Mouse (Mus musculus) embryonic facial prominence, embryonic 12.5 days (tissue): Measurements from ENCODE around the gene Mapk3. TPM values are rescaled to one million over a fixed set of nuclear protein-coding genes. Genes with fewer than 3 reads are reported as not detected.

Experiments used
- ATAC-seq: fragments of 200-750 bp; cut with Nextera tagmentation; 2 replicates; pipeline ENCODE4 v1.8.0; 2017; ENCODE audit not compliant: insufficient number of reproducible peaks, insufficient read depth, low FRiP score, low TSS enrichment
- H3K27ac ChIP-seq: fragments of 300-500 bp; sonication (generic); 2 replicates; pipeline ENCODE4 v1.5.1; 2016; ENCODE audit warnings: mild to moderate bottlenecking
- H3K27me3 ChIP-seq: fragments of 300-500 bp; sonication (generic); 2 replicates; pipeline ENCODE4 v1.6.1; 2016; ENCODE audit warnings: mild to moderate bottlenecking, moderate library complexity
- H3K36me3 ChIP-seq: fragments of 300-500 bp; sonication (generic); 2 replicates; pipeline ENCODE4 v1.6.1; 2016; ENCODE audit warnings: mild to moderate bottlenecking
- H3K4me1 ChIP-seq: fragments of 300-500 bp; sonication (generic); 2 replicates; pipeline ENCODE4 v1.6.1; 2016
- H3K4me2 ChIP-seq: fragments of 300-500 bp; sonication (generic); replicated peaks from 2 replicates; pipeline ENCODE4 v1.6.1; 2016; ENCODE audit warnings: mild to moderate bottlenecking, moderate library complexity
- H3K4me3 ChIP-seq: fragments of 300-500 bp; sonication (generic); 2 replicates; pipeline ENCODE4 v1.5.1; 2016; ENCODE audit warnings: mild to moderate bottlenecking
- H3K9ac ChIP-seq: fragments of 300-500 bp; sonication (generic); 2 replicates; pipeline ENCODE4 v1.6.1; 2016; ENCODE audit warnings: mild to moderate bottlenecking, moderate library complexity
- H3K9me3 ChIP-seq: fragments of 300-500 bp; sonication (generic); 2 replicates; pipeline ENCODE4 v1.6.1; 2016; ENCODE audit warnings: mild to moderate bottlenecking, moderate library complexity
- WGBS: fragments of 180-500 bp; shearing (Covaris S2); methylation state at CpG from one replicate; pipeline ENCODE4 v1.1.7; 2016; 5-methylcytosine and 5-hydroxymethylcytosine counted together
- polyA plus RNA-seq: library from polyadenylated mRNA; unstranded; fragments of >200 nt; fragmentation: Nextera tagmentation; extraction: Ambion mirVana; gene quantifications from 2 replicates; pipeline ENCODE4 v1.2.1, GENCODE M21; 2016

Mapk3 gene
- polyA plus RNA-seq, 1 experiment from 2014 or later = 52.2 TPM

GRCm38 (mm10) chr7:126799050-126799467, 39.7 kb downstream of the Mapk3 start:
- Histone ChIP-seq H3K4me1 (peaks cover 30% of the 10 kb centered on the region), H3K9ac (peak overlapping the region; percentile 88), H3K9me3 (no peaks in the 10 kb centered on the region), H3K27ac (peak overlapping the region; percentile 95), H3K27me3 (no peaks in the 10 kb centered on the region), H3K36me3 (peaks cover 33% of the 10 kb centered on the region), H3K4me2 (peak overlapping the region; percentile 84), H3K4me3 (peak overlapping the region; percentile 85)
- under 1% methylated on average over 29 of the region's 36 CpGs for WGBS
- peak; percentile 95 for ATAC-seq

GRCm38 (mm10) chr7:126799468-126800268, 40.3 kb downstream of the Mapk3 start:
- peak overlapping the region; percentile 95 for H3K27ac ChIP-seq
- peaks cover 30% of the 10 kb centered on the region for H3K36me3 ChIP-seq

GRCm38 (mm10) chr7:126800269-126801056, 41.1 kb downstream of the Mapk3 start:
- peak overlapping the region; percentile 88 for H3K9ac ChIP-seq
- no peaks in the 10 kb centered on the region for H3K9me3 ChIP-seq
- ATAC-seq = no peak
- peak overlapping the region; percentile 95 for H3K27ac ChIP-seq
- H3K4me2 ChIP-seq = peak overlapping the region; percentile 84
- peak overlapping the region; percentile 85 for H3K4me3 ChIP-seq
- H3K4me1 ChIP-seq = peaks cover 30% of the 10 kb centered on the region
- peaks cover 22% of the 10 kb centered on the region for H3K36me3 ChIP-seq
- 50% methylated on average over 5 of the region's 5 CpGs for WGBS
- H3K27me3 ChIP-seq = no peaks in the 10 kb centered on the region

More at GRCm38 (mm10) chr7:126799468-126800268, 40.3 kb downstream of the Mapk3 start:
- Histone ChIP-seq H3K27me3 (no peaks in the 10 kb centered on the region), H3K9me3 (no peaks in the 10 kb centered on the region), H3K4me1 (peaks cover 30% of the 10 kb centered on the region), H3K9ac (peak overlapping the region; percentile 88), H3K4me2 (peak overlapping the region; percentile 84), H3K4me3 (peak overlapping the region; percentile 85)
- peak; percentile 87 for ATAC-seq
- WGBS = under 1% methylated on average over 36 of the region's 38 CpGs

- WGBS = 96% methylated on average over 16 of the region's 16 CpGs
- peaks cover 16% of the 10 kb centered on the region for H3K36me3 ChIP-seq
- 0 out of 2 replicates have a peak overlapping the region, but pooled peaks have one; percentile 15 for H3K9ac ChIP-seq
- H3K27ac ChIP-seq = no peak overlapping the region
- no peak for ATAC-seq
- no peaks in the 10 kb centered on the region for H3K27me3 ChIP-seq
- peaks cover 30% of the 10 kb centered on the region for H3K4me1 ChIP-seq
- no peak overlapping the region for H3K4me3 ChIP-seq
- H3K9me3 ChIP-seq = no peaks in the 10 kb centered on the region
- no peak overlapping the region for H3K4me2 ChIP-seq
Observed at GRCm38 (mm10) chr7:126801057-126801422, 41.6 kb downstream of the Mapk3 start.

- Histone ChIP-seq H3K9ac (no peak overlapping the region), H3K9me3 (no peaks in the 10 kb centered on the region), H3K27me3 (no peaks in the 10 kb centered on the region), H3K4me1 (peaks cover 23% of the 10 kb centered on the region), H3K36me3 (peaks cover 10% of the 10 kb centered on the region; the same call in 1 of the 2 replicates), H3K4me2 (no peak overlapping the region), H3K4me3 (no peak overlapping the region), H3K27ac (no peak overlapping the region)
- WGBS = 85% methylated on average over 11 of the region's 11 CpGs
- no peak for ATAC-seq
Observed at GRCm38 (mm10) chr7:126802134-126802889, 42.9 kb downstream of the Mapk3 start.

GRCm38 (mm10) chr7:126803181-126803580, 43.8 kb downstream of the Mapk3 start:
- peaks cover 23% of the 10 kb centered on the region for H3K4me1 ChIP-seq
- H3K27me3 ChIP-seq = no peaks in the 10 kb centered on the region
- no peak for ATAC-seq
- H3K36me3 ChIP-seq = peaks cover 10% of the 10 kb centered on the region; the same call in 1 of the 2 replicates
- no peak overlapping the region for H3K4me3 ChIP-seq
- no peak overlapping the region for H3K27ac ChIP-seq
- H3K4me2 ChIP-seq = no peak overlapping the region
- H3K9me3 ChIP-seq = no peaks in the 10 kb centered on the region
- WGBS = 90% methylated on average over 6 of the region's 6 CpGs
- no peak overlapping the region for H3K9ac ChIP-seq

- peaks cover 26% of the 10 kb centered on the region for H3K4me1 ChIP-seq
- H3K9me3 ChIP-seq = no peaks in the 10 kb centered on the region
- H3K27ac ChIP-seq = no peak overlapping the region
- no peak overlapping the region for H3K4me3 ChIP-seq
- peaks cover 10% of the 10 kb centered on the region; the same call in 1 of the 2 replicates for H3K36me3 ChIP-seq
- ATAC-seq = no peak
- H3K27me3 ChIP-seq = no peaks in the 10 kb centered on the region
- H3K9ac ChIP-seq = no peak overlapping the region
- H3K4me2 ChIP-seq = no peak overlapping the region
Observed at GRCm38 (mm10) chr7:126803751-126804150, 44.4 kb downstream of the Mapk3 start.

- no peak overlapping the region for H3K9ac ChIP-seq
- ATAC-seq = no peak
- H3K27me3 ChIP-seq = no peaks in the 10 kb centered on the region
- peaks cover 21% of the 10 kb centered on the region for H3K4me1 ChIP-seq
- peaks cover 10% of the 10 kb centered on the region; the same call in 1 of the 2 replicates for H3K36me3 ChIP-seq
- 78% methylated on average over 6 of the region's 6 CpGs for WGBS
- no peaks in the 10 kb centered on the region for H3K9me3 ChIP-seq
- no peak overlapping the region for H3K27ac ChIP-seq
- no peak overlapping the region for H3K4me3 ChIP-seq
- no peak overlapping the region for H3K4me2 ChIP-seq
Observed at GRCm38 (mm10) chr7:126806956-126807355, 47.6 kb downstream of the Mapk3 start.

GRCm38 (mm10) chr7:126807405-126807804, 48.0 kb downstream of the Mapk3 start:
- no peaks in the 10 kb centered on the region for H3K9me3 ChIP-seq
- H3K27me3 ChIP-seq = no peaks in the 10 kb centered on the region
- no peak for ATAC-seq
- no peak overlapping the region for H3K27ac ChIP-seq
- H3K9ac ChIP-seq = peak overlapping the region; percentile 76; the same call in 1 of the 2 replicates
- H3K36me3 ChIP-seq = peaks cover 10% of the 10 kb centered on the region; the same call in 1 of the 2 replicates
- peak overlapping the region; percentile 71; the same call in 1 of the 2 replicates for H3K4me3 ChIP-seq
- peaks cover 21% of the 10 kb centered on the region for H3K4me1 ChIP-seq
- WGBS = 77% methylated on average over 4 of the region's 4 CpGs
- H3K4me2 ChIP-seq = peak overlapping the region; percentile 82

- ATAC-seq = peak; percentile 92
- peak overlapping the region; percentile 82 for H3K4me2 ChIP-seq
- H3K27me3 ChIP-seq = no peaks in the 10 kb centered on the region
- H3K9me3 ChIP-seq = no peaks in the 10 kb centered on the region
- H3K36me3 ChIP-seq = peaks cover 4% of the 10 kb centered on the region; the same call in 1 of the 2 replicates
- WGBS = under 1% methylated on average over 43 of the region's 43 CpGs
- H3K4me3 ChIP-seq = peak overlapping the region; percentile 71
- peaks cover 21% of the 10 kb centered on the region for H3K4me1 ChIP-seq
- H3K27ac ChIP-seq = peak overlapping the region; percentile 80
- H3K9ac ChIP-seq = peak overlapping the region; percentile 76
Observed at GRCm38 (mm10) chr7:126808703-126809455, 49.5 kb downstream of the Mapk3 start.
